Mouse (Mus musculus): ENCODE data around the gene Timp2.
A peak's percentile ranks its signal among the peaks of the same experiment; 100 is the strongest.

Timp2 gene

DNA sequence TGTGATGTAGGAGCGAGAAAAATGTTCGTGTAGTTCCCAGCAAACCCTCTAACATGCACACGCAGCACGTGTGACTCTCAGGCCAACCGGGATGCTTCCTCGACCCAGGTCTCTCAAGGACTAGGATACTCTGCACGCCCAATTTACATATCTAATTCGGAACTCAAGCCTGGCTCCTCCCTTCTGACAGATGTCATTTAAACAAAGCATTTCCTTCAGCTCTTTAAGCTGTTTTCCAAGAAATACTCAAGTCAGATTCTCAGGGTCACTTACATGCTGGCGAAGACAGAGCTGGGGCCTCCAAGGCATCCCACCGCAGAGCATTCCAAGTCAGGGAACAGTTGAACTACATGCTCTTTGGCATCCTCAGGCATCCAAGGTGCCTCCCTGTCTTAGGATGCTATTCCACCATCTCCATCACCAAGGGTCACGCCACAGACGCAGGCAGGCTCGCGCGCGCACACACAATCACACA, 66.5 kb downstream of the Timp2 start:
- DNase-seq, result no peak

DNA sequence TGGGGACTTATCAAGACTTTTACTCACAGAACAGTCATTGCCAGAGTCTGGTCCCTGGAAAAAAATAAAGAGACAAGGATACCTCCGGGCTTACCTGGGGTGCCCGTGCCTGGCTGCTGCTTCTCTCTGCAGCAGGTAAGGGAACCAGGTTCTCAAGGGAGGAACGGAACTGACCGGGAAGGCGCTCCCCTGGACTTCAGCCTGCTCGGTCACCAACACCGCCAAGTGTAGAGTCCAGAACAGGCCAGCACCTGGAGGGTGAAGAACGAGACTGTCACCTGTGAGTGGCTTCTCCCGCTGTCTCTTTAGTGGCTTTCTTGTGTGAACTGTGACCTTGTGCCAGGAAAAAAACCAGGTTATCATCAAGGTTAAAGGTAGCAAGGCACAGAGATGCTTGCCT, 68.0 kb downstream of the Timp2 start:
- no peak for DNase-seq

DNA sequence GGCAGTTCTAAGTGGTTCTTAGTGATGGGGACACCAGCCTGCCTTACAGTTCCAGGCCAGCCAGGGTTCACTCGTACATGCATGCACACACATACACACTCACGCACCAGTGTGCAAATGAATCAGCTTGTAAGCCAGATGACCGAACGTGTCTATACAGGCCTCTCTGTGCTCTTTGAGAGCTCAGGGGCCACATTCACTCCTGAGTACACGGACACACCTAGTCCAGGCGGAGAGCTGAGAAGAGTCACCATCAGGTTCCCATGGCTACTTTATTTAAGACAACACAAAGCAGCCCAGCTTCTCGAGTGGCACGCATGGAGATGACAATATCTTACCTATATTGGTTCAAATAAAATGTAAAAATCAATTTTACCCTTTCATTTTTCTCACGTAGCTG, 69.1 kb downstream of the Timp2 start:
- no peak for DNase-seq

DNA sequence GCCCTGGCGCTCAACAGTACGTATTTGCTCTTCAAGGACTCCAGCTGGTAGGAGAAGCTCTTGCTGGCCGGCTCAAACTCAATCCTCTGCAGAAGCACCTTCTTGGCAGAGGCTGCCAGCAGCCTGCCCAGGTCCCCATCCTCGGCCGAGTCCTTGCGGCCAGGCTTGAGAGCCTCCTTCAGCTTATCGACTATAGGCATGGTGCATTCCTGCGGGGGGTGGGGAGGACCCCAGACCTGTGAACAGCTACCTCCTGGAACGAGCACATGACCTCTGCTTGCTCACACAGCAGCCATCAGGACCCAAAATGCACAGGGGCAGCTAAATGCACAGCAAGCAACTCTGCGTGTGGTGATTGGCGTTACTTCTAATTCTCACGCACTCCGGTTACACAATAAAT, 69.7 kb downstream of the Timp2 start:
- no peak for DNase-seq

DNA sequence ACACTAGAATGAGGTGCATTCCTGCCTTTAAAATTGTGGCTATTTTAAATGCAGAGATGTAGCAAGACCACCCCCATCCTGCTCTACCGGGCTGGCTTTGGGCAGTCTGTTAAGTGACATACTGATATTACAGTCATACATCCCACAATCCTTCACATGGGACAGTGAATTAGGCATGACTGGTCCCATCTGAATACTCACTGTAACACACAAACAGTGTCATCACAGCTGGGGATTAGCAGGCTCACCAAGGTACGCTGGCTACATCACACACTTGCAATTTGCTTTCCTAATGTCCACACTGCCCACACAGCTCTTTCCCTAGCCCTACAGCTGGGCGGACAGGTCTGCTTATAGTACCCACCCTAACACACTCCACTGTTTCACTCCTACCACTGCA, 75.3 kb downstream of the Timp2 start:
- DNase-seq, result no peak

DNA sequence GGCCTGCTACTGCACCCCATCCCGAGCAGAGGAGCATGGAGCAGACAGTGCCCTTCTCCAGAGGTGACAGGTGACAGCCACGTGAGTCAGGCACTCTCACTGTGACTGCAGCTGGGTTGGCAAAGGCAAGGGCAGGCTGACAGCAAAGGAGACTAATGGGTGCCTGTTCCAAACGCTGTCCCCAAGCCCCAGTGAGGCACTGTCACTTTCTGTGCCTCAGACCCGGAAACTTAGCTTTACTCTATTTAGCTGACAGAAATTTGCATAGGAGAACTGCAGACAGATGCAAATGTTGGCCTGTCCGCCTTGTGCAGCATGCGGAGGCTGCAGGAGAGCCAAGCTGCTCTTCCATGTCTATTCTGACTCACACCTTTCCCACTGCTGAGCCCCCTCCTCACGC, 79.2 kb downstream of the Timp2 start:
- DNase-seq, result no peak

DNA sequence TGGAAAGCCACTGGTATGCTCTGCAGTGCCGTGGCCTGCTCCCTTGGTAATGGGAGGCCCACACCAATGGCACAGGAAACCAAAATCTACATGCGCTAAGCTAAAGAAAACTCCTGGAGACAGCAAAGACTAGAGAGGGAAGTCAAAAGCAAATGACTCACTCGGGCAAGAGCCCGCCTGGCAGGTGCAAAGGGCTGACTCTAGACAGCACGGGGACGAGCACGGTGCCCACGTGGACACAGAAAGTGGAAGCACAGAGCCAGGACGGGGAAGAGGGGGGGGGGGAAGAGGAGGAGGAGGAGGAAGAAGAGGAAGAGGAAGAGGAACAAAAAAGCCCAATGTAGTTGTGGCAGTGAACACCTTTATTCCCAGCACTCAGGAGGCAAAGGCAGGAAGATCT, 80.4 kb downstream of the Timp2 start:
- no peak for DNase-seq

DNA sequence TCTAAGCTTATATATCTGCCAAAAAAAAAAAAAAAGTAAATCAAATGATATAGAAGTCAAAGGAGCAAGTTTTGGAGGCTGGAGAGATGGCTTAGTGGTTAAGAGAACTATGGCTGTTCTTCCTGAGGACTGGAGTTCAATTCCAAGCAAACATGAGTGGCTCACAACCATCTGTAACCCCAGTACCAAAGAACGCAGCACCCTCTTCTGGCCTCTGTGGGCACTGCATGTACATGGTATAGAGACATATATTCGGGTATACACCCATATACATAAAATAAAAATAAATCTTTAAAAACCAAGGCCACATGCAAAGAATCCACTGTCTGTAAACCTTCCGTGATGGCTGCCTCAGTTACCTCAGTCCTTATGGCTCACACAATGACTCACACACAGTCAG, 85.7 kb downstream of the Timp2 start:
- DNase-seq, result peak; percentile 49

DNA sequence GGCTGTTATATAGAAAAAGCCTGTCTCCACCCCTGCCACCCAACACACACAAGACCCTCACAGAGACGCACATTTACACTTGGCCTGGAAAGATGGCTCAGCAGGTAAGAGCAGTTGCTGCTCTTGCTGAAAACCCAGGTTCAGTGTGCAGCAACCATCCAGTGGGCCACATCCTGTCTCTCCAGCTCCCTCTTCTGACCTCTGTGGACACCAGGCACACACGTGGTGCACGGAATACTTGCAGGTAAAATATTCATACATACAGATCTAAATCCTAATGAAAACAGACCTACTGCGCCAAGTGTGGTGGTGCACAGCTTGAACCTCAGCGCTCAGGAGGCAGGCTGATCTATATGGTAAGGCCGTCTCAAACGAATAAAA, 88.9 kb downstream of the Timp2 start:
- no peak for DNase-seq

DNA sequence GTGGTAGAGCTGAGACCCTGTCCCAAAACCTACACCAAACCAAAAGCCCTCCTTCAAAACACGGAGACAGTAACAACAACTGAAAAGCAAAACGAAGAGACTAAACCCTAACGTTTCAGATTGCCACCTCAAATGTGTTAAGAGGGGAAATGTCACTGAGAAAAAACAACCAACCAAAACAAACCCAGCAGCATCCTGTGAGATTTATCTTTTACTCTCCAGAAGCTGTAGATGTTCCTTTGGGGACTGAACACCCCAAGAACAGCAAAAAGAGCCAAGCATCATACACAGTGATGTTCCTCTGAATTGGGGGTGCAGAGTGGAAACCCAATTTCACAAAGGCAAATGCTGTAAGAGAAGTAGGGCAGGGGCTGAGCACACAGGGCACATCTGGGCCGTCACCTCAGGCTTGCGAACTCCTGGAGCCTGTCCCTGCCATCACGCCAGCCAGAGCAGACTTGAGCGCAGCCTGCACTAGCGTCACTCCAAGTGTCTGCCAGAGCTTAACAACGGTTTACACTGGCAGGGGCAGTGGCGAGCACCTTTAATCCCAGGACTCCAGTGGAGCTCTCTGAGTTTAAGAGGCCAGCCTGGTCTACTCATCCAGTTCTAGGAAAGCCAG, 89.4 kb downstream of the Timp2 start:
- DNase-seq, result no peak

DNA sequence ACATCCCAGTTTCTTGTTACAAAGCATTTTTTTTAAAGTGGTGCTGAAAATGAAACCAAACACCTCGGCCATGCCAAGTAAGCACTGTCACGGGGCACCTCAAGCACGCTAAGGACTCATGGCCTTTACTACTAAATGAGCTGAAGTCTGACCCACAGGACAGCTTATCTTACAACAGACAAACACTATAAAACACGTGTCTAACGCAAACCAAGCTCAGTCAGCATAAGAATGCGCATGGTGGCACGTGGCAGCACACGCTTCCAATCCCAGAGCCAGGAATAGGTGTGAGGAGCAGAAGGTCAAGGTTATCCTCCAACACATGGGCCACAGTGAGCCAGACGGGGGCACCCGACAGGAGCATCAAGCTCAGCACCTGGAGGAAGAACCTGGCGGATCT, 89.9 kb downstream of the Timp2 start:
- no peak for DNase-seq

DNA sequence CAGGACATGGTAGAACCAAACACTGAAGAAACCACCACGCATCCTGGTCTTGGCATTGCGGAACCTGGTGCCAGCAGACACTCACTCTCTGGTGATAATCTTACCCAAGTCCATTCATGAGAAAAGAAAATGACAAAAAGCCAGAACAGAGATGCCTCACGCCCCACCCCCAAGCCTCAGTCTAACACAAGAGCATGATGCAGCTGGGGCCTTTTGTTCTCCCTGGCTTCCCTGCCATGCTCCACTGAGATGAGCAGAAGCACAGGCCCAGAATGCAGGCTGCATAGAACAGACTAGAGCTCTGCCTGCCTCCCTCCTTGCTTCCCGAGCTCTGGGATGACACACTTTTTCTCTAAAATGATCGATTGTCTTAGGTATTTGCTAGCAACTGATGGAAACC, 92.4 kb downstream of the Timp2 start:
- DNase-seq, result no peak

DNA sequence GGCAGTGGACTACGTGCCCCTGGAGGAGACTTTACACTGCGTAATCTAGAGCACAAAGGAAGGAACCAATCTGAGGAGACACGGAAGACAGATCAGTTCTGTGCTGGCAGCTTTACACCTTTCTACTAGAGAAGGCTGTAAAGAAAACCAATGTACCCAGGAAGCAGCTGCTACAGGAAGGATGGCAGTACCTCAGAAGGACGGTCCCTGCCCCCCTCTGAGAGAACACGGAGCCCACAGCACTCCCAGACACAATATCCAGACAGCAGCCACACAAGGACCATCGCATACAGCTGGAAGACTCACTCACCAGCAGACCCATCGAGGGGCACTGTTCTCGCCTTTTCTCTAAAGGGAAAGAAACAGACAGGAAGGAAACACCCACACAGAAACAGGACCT, 95.5 kb downstream of the Timp2 start:
- no peak for DNase-seq

DNA sequence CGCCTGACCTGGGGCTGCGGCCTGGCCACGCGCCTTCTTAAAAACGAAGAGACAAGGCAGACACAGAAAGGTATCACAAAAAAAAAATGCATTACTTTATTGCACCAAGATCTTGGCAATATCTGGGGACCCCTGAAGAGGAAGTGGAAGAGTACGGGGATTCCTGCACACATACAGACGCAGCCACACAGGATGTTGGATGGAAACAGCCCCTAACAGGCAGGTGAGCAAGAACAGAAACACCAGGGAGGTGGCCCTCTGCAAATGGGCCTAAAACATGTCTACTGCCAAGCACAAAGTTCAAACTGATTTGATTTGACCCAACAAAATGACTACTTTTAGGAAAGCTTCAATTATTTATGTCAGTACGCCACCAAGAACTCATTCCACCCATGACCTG, 96.0 kb downstream of the Timp2 start:
- DNase-seq, result no peak

DNA sequence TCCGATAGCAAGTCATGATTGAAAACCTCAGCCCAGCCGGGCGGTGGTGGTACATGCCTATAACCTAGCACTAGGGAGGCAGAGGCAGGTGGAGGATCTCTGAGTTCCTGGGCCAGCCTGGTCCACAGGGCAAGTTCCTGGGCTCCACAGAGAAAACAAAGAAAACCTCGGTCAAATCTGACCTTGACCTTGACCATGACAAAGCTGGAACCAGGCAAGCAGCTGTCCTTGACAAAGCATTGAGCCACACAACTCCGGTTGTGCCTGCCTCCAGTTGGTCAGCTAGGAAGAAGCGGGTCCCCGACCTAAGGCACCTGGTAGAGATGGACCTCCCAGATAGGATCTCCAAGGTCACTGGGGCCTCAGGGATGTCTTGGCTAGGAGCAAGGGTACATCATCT, 99.2 kb downstream of the Timp2 start:
- no peak for DNase-seq

DNA sequence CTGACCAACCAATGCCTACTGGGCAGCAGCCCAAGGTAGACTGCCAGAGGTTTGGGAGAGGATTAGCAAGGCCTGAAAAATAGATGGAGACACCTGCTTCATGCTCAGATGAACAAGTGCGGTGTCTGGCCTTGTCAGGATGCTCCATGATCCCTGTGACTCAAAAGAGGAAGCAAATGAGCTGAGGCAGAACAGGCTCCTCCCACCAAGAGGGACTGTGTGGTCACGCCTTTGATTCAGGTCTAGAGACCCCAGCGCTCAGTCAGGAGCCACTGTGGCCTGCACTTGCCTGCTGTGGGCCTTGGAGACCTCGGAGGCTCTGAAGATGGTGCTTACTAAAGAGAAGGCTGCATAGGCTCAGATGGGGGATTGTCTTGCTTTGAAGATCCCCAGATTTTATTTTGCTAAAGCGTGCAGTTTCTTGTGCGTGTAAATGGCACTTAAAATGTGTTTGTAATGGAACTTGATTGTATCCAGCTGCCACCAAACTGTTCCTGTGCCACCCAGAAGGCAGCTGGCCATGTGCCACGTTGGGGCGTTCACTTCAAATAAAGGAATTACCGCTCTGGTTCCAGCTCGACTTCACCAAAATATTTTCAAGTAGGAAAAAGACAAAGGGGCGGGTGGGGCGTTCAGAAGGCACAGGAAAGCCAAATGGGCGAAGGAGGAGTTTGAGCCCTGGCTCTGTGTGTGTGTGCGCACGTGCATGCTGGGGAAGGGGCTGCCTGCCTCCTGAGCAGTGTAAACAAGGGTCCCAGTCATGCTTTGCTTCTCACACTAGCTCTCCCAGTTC, 101.2 kb downstream of the Timp2 start:
- DNase-seq, result peak; percentile 63

DNA sequence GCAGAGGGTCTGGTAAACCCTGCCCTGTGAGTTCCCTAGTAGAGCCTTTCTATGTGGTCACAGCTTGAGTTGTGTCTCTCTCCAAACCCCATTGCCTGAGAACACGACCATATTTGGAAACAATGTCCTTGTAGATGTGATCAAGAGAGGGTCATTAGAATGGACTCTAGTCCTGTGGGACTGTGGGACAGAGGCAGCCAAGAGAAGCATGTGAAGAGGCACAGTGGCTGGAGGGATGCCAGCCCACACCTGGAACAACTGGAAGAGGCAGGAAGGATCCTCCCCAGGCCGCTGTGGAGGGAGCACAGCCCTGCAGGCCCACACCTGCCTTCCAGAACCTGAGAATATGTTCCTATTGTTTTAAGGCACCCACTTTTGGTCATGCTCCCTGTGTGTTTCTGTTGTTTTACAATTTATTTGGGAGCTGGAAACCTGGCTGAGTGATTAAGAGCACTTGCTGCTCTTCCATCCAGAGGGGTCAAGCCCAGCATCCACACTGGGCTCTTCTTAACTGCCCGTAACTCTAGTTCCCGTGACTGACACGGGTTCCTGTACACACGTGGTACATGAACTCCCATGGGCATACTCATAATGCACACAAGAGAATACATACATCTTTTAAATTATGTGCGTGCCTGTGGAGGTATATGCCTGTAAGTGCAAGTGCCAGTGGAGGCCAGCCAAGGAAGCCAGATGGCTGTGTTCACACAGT, 101.9 kb downstream of the Timp2 start:
- no peak for DNase-seq

All from right cerebral cortex, postnatal 14 days (tissue).